Mouse (Mus musculus) frontal cortex, postnatal 14 days (tissue): Measurements from ENCODE around the gene Pde7b.

Source experiments
- DNase-seq, 2 experiments: peaks; one replicate each; pipeline ENCODE4 v3.0.0; 2022; ENCODE audit warnings: low spot score in 2 of 2

Pde7b gene

GRCm38 (mm10) chr10:20493826-20494455, 230.9 kb downstream of the Pde7b start:
- no peak for DNase-seq

- DNase-seq = no peak
Observed at GRCm38 (mm10) chr10:20492216-20492964, 232.5 kb downstream of the Pde7b start.

- no peak for DNase-seq
Observed at GRCm38 (mm10) chr10:20490775-20491174, 234.1 kb downstream of the Pde7b start.

GRCm38 (mm10) chr10:20490281-20490680, 234.6 kb downstream of the Pde7b start:
- no peak for DNase-seq

- no peak for DNase-seq
Observed at GRCm38 (mm10) chr10:20486461-20487253, 238.2 kb downstream of the Pde7b start.

- no peak for DNase-seq
Observed at GRCm38 (mm10) chr10:20485816-20486215, 239.1 kb downstream of the Pde7b start.

- no peak for DNase-seq
Observed at GRCm38 (mm10) chr10:20479481-20479880, 245.4 kb downstream of the Pde7b start.

GRCm38 (mm10) chr10:20478456-20478855, 246.4 kb downstream of the Pde7b start:
- no peak for DNase-seq

- DNase-seq = peak; percentile 11 to 28
Observed at GRCm38 (mm10) chr10:20474831-20475230, 250.0 kb downstream of the Pde7b start.

- DNase-seq = no peak
Observed at GRCm38 (mm10) chr10:20474036-20474435, 250.8 kb downstream of the Pde7b start.

GRCm38 (mm10) chr10:20473505-20473904, 251.4 kb downstream of the Pde7b start:
- DNase-seq = no peak

- DNase-seq = no peak
Observed at GRCm38 (mm10) chr10:20472007-20472406, 252.9 kb downstream of the Pde7b start.

GRCm38 (mm10) chr10:20464631-20465030, 260.2 kb downstream of the Pde7b start:
- no peak for DNase-seq

GRCm38 (mm10) chr10:20463941-20464340, 260.9 kb downstream of the Pde7b start:
- DNase-seq = no peak

GRCm38 (mm10) chr10:20462596-20462995, 262.3 kb downstream of the Pde7b start:
- DNase-seq = no peak

- DNase-seq = no peak
Observed at GRCm38 (mm10) chr10:20459657-20460350, 265.1 kb downstream of the Pde7b start.

- DNase-seq = no peak
Observed at GRCm38 (mm10) chr10:20459160-20459559, 265.7 kb downstream of the Pde7b start.

GRCm38 (mm10) chr10:20454387-20455065, 270.4 kb downstream of the Pde7b start:
- DNase-seq = no peak

GRCm38 (mm10) chr10:20437428-20437827, 287.4 kb downstream of the Pde7b start:
- no peak for DNase-seq

GRCm38 (mm10) chr10:20437021-20437420, 287.9 kb downstream of the Pde7b start:
- no peak for DNase-seq

- no peak for DNase-seq
Observed at GRCm38 (mm10) chr10:20435913-20436312, 289.0 kb downstream of the Pde7b start.
